Mouse (Mus musculus) thymus, postnatal 25 days (tissue): ENCODE results near the gene Gm20388.
A peak's percentile ranks its signal among the peaks of the same experiment; 100 is the strongest.

Source experiments
- DNase-seq: peaks from one replicate; pipeline ENCODE4 v3.0.0; 2022

Gene Gm20388

DNA sequence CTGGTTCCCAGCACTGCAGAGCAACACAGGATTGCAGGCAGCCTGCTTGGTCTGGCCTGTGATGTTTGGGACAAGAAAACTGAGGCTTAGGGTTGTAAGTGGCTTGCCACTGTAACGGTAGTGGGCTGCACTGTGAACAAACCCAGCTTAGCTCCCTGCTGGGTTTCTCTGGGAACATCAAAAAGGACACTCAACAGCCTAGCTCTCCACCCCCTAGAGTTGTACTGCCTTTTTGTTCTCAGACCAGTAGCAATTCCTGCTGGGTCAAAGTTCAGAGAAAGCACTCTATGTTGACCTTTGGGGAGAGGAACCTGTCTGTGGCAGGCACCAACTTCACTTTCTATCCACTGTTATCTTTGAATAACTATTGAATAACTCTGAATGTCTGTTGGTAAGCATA is 3423.8 kb downstream of the Gm20388 start:
- no peak for DNase-seq

DNA sequence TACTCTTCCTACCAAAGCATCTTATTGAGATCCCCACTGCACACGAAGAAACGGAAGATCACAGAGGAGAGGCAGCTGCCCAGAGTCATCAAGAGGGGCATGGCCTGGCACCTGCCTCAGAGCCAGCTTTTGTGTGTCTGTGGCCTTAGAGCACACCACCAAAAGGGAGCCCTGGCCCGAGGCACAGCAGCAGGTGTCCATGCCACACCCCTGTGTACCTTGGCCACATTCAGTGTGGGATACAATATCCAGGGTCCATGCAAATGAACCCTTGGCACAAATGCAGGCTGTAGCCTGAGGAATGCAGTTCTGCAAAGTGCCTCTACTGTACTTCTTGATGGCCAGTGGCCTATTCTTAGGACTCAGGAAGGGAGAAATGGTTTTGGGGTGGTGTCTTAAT is 3426.8 kb downstream of the Gm20388 start:
- no peak for DNase-seq

GRCm38 (mm10) chr8:123340071-123340470 is 3429.4 kb downstream of the Gm20388 start:
- no peak for DNase-seq

GRCm38 (mm10) chr8:123341040-123342015 is 3430.7 kb downstream of the Gm20388 start:
- no peak for DNase-seq

DNA sequence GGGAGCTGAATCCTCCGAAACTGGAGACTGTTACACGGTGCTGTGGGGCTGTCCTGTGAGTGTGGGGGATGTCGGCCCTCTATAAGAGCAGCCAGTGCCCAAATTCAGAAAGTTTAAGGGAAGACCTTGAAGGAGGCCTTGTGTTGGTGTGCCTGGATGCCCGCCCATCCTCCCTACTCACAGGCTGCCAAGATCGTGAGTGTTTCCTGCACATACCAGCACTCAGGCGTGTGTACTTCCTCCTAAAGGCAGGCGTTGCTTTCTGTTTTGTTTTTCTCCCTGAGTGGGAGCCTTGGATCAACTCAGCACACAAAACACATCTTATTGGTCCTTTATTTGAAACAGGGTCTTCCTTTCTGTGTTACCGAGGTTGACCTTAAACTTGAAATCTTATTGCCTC is 3431.6 kb downstream of the Gm20388 start:
- DNase-seq: no peak

DNA sequence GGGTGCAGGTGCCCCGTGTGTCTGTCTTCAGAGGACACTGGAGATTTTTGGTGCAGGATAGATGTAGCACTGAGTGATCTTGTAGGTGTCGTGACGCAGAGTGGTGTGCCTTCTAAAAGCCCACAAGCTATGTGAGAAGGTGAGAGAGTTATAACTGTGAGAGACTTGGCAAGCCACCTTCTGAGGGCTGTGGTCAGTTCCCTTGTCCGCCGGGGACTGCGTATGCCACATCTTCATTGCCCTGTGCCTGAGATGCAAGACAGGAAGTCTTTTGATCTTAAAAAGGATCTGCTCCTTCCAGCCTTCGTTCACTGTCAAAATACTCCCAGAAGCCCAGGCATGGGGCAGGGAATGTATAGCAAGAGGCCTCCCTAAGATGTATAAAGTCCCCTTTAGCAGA is 3432.3 kb downstream of the Gm20388 start:
- no peak for DNase-seq

- no peak for DNase-seq
Observed at GRCm38 (mm10) chr8:123343422-123343821, 3432.8 kb downstream of the Gm20388 start.

GRCm38 (mm10) chr8:123345135-123345534 is 3434.5 kb downstream of the Gm20388 start:
- DNase-seq: no peak

DNA sequence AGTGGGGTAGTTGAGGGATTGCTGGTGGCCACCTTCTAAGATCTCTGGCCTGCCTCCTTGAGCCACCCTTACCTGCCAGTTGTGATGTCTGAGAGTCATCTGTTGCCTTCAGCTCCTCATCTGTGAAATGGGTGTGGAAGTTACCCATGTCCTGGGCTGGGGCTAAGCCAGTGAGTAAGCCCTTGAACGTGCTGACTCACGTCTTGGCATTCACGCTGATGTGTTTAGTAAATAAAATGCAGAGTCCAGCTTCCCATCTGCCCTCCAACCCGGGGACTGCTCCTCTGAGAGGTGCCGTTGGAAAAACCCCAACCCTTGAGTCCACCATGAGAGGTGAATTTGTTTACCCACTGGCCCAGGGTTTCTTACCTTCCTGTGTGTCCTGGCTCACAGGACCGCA is 3435.2 kb downstream of the Gm20388 start:
- no peak for DNase-seq

DNA sequence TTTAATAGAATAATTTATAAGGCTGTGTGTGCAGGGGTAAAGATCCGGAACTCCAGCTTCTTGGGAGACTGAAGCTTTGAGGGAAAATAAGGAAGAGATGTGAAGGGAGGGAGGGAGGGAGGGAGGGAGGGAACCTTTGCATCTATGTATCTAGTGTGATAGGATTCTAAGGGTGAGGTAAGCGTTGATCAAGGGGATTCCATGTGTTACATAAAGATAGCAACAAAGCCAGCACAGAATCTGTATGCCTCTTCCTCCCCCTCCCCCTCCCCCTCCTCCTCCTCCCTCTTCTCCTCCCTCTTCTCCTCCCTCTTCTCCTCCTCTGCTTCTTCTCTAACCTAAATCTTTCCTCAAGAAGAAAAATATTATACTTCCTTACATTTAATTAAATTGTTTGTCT is 3436.7 kb downstream of the Gm20388 start:
- no peak for DNase-seq

DNA sequence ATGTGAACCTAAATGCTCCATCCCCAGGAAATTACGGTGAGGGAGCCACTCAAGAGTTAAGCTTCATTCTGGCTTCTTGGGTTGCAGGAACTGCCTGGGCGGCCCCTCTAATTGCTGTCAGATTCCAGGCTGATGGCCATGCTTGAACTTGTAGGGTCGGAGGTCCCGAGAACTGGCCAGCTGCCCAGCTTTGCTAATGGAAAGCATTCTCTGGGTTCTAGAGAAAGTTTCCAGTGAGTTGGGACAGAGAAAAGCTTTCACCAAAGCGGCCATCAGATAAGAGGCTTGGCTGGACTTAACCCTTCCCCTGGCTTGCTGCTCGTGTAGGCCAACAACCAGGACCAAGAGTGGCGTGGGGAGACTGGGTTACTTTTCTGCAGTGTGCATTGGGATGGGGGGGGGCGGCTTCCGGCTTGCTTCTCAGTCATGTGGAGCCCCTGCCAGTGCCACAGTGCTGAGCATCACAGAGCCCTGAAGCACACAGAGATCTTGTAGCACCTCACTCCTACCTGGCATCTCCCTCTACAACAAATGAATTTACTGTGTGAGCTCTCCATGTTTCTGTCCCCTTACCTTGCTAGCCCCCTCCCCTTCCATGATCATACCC is 3437.7 kb downstream of the Gm20388 start:
- no peak for DNase-seq

GRCm38 (mm10) chr8:123349073-123349472 is 3438.4 kb downstream of the Gm20388 start:
- DNase-seq: no peak

DNA sequence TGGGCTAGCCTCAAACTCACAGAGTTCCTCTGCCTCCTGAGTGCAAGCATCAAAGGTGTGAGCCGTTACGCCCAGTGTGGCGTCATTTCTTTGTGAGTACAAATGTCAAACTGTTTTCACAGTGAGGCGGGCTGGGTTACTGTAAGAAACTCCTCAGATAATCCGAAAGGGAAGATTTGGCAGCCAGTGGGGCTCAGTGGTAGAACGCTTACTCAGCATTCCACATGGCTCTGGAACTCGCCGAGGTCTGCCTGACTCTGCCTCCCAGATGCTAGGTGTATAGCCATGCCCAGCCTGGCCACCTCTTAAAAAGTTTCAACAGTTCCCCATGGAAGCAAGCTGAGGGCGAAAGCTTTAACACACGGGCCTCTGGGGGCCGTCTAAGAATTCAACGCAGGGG is 3441.5 kb downstream of the Gm20388 start:
- DNase-seq: no peak

GRCm38 (mm10) chr8:123352786-123353185 is 3442.1 kb downstream of the Gm20388 start:
- no peak for DNase-seq

- DNase-seq: no peak
Observed at GRCm38 (mm10) chr8:123353216-123353615, 3442.6 kb downstream of the Gm20388 start.

DNA sequence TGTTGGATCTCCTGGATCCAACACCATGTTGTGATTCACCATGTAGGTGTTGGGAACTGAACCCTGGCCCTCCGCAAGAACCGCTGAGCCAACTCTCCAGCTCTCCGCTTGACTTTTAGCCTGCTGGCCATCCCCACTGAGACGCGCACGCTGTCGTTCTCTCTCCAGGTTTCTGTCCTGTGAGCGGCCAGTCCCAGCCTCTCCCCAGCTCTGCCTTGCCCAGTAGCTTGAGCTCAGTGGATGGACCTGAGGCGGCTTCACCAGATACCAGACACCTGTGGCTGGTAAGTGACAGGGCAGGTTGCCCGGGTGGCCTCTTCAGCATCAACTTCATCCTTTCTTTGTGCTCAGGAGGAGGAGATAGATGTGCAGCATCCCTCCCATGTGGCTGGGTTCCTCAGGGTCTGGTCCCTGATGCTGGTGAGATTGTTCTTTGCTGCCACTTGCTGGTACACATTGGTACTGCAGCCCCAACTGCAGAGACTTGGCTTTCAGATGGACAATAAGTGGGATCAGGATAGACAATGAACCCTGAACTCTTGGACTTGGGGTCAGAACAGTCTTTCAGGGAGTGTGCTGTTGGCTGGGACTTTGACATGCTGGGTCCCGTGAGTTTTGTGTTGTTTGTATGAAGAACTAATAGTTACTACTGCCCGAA is 3450.6 kb downstream of the Gm20388 start:
- peak; percentile 75 for DNase-seq

GRCm38 (mm10) chr8:123373403-123374238 is 3463.0 kb downstream of the Gm20388 start, which contains the start of gene Tcf25:
Gene Tcf25, plus strand, starts transcription at chr8:123373753.
- DNase-seq: peak; percentile 95

GRCm38 (mm10) chr8:123374239-123374578 is 3463.6 kb downstream of the Gm20388 start:
- DNase-seq: peak; percentile 95

DNA sequence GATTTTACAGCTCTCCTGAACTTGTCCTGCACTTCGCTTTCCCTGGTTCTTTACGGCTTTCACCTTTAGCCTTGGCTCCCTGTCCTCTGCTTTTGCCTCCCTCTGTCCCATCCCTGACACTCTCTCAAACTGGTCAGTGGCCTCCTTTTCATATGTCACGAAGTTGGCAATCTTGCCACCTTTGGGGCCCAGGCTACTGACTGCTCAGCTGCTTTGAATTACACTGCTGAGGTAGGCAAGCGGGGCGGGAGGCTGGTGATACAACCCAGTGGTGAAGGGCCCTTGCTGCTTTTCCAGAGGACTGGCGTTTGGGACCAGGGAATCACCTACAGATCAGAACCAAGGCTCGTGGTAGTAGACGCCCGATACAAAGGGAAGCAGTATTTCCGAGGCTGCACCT is 3465.1 kb downstream of the Gm20388 start:
- DNase-seq: no peak

DNA sequence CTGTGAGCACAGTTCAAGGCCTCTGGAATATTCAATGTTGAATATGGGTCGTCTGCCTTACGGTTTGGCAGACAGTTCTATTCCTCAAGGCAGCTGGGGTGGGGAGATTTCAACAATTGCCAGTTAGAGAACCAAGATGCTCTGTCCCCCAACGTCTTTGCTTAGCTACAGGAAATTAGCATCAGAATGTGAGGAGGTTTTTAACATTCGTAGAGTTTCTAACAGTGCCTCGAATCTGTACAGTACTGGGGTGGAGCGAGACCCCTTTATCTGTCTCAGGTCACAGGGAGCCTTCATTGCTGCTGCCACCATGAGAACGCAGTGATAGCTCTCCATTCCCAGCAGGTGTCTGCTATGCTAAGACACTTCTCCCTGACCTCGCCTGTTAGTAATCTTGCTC is 3465.5 kb downstream of the Gm20388 start:
- DNase-seq: no peak

DNA sequence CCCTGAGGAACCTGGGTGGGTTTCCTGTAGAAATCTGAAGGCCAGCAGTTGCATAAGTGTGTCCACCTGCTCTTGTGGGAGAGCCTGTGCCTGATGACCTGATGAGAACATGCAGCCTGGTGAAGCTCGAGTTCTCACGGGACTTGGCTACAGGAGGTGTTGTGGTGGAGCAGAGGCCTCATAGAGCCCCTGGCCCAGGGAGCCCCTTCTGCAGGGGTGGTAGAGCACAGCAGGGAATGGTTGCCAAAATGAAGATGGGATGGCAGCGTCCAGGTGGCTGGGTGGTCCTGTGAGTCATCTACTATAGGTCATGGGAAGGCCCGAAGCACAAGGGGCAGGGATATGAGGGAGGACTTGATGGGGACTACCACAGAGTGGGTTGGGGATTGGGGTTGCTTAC is 3471.1 kb downstream of the Gm20388 start:
- no peak for DNase-seq

- DNase-seq: no peak
Observed at GRCm38 (mm10) chr8:123382516-123382915, 3471.9 kb downstream of the Gm20388 start.
